Mouse (Mus musculus): ENCODE data around the gene Rhog.
A peak's percentile ranks its signal among the peaks of the same experiment; 100 is the strongest.
"Not testable (repeated sequence)": the region's sequence is repeated elsewhere in the genome, so short reads cannot be mapped to it uniquely, and the experiment has no call there.

Rhog gene

GRCm38 (mm10) chr7:102255954-102256353 is at the start of gene Rhog:
Gene Rhog, minus strand, starts transcription at chr7:102256054.
- no peak for DNase-seq (ENCODE audit: extremely low spot score, low read depth, low spot score)

GRCm38 (mm10) chr7:102305596-102305995 is 49.7 kb upstream of the Rhog start:
- no peak for DNase-seq (ENCODE audit: extremely low spot score, low read depth, low spot score)

- DNase-seq (ENCODE audit: extremely low spot score, low read depth, low spot score) = no peak
Measured at GRCm38 (mm10) chr7:102302471-102302870, 46.6 kb upstream of the Rhog start.

GRCm38 (mm10) chr7:102300761-102301160 is 44.9 kb upstream of the Rhog start:
- DNase-seq (ENCODE audit: extremely low spot score, low read depth, low spot score) = no peak

- peak; percentile 42 for DNase-seq (ENCODE audit: extremely low spot score, low read depth, low spot score)
Measured at GRCm38 (mm10) chr7:102293234-102293633, 37.4 kb upstream of the Rhog start.

GRCm38 (mm10) chr7:102292228-102292627 is 36.4 kb upstream of the Rhog start:
- DNase-seq (ENCODE audit: extremely low spot score, low read depth, low spot score) = no peak

- DNase-seq (ENCODE audit: extremely low spot score, low read depth, low spot score) = no peak
Measured at GRCm38 (mm10) chr7:102289466-102289865, 33.6 kb upstream of the Rhog start.

GRCm38 (mm10) chr7:102282261-102282660 is 26.4 kb upstream of the Rhog start:
- DNase-seq (ENCODE audit: extremely low spot score, low read depth, low spot score) = no peak

- no peak for DNase-seq (ENCODE audit: extremely low spot score, low read depth, low spot score)
Measured at GRCm38 (mm10) chr7:102281403-102281802, 25.5 kb upstream of the Rhog start.

GRCm38 (mm10) chr7:102272422-102272948 is 16.6 kb upstream of the Rhog start:
- no peak for DNase-seq (ENCODE audit: extremely low spot score, low read depth, low spot score)

- no peak for DNase-seq (ENCODE audit: extremely low spot score, low read depth, low spot score)
Measured at GRCm38 (mm10) chr7:102268395-102268748, 12.5 kb upstream of the Rhog start.

- no peak for DNase-seq (ENCODE audit: extremely low spot score, low read depth, low spot score)
Measured at GRCm38 (mm10) chr7:102267601-102268394, 11.9 kb upstream of the Rhog start, which contains the start of gene Stim1. Gene Stim1, plus strand, starts transcription at chr7:102267806.

GRCm38 (mm10) chr7:102267113-102267579 is 11.3 kb upstream of the Rhog start:
- no peak for DNase-seq (ENCODE audit: extremely low spot score, low read depth, low spot score)

- DNase-seq (ENCODE audit: extremely low spot score, low read depth, low spot score) = no peak
Measured at GRCm38 (mm10) chr7:102266401-102267042, 10.7 kb upstream of the Rhog start.

GRCm38 (mm10) chr7:102266021-102266400 is 10.2 kb upstream of the Rhog start:
- not testable (repeated sequence) for DNase-seq (ENCODE audit: extremely low spot score, low read depth, low spot score)

GRCm38 (mm10) chr7:102263020-102263419 is 7.2 kb upstream of the Rhog start:
- DNase-seq (ENCODE audit: extremely low spot score, low read depth, low spot score) = no peak

- no peak for DNase-seq (ENCODE audit: extremely low spot score, low read depth, low spot score)
Measured at GRCm38 (mm10) chr7:102260518-102260917, 4.7 kb upstream of the Rhog start.

- DNase-seq (ENCODE audit: extremely low spot score, low read depth, low spot score) = no peak
Measured at GRCm38 (mm10) chr7:102259716-102260479, 4.0 kb upstream of the Rhog start.

- DNase-seq (ENCODE audit: extremely low spot score, low read depth, low spot score) = no peak
Measured at GRCm38 (mm10) chr7:102258753-102259152, 2.9 kb upstream of the Rhog start.

- DNase-seq (ENCODE audit: extremely low spot score, low read depth, low spot score) = no peak
Measured at GRCm38 (mm10) chr7:102258189-102258588, 2.3 kb upstream of the Rhog start.

GRCm38 (mm10) chr7:102256636-102257035 is 782 bp upstream of the Rhog start:
- no peak for DNase-seq (ENCODE audit: extremely low spot score, low read depth, low spot score)
